Mouse (Mus musculus) hindbrain, embryonic 14.5 days (tissue): ENCODE measurements around the gene Ptpn12. TPM values are rescaled to one million over a fixed set of nuclear protein-coding genes. Genes with fewer than 3 reads are reported as not detected.
A peak's percentile ranks its signal among the peaks of the same experiment; 100 is the strongest.

ENCODE experiments used
- ATAC-seq: fragments of 200-750 bp; cut with Nextera tagmentation; 2 replicates; pipeline ENCODE4 v1.8.0; 2017; ENCODE audit warnings: moderate number of reproducible peaks, mild to moderate bottlenecking, moderate TSS enrichment, moderate library complexity; ENCODE audit not compliant: low FRiP score
- DNase-seq: peaks from one replicate; pipeline ENCODE4 v3.0.0-alpha.2; 2015; ENCODE audit warnings: low spot score
- H3K27ac ChIP-seq: fragments of 300-500 bp; sonication (generic); 2 replicates; pipeline ENCODE4 v1.5.1; 2014; ENCODE audit warnings: mild to moderate bottlenecking, moderate library complexity
- H3K27me3 ChIP-seq: fragments of 300-500 bp; sonication (generic); 2 replicates; pipeline ENCODE4 v1.6.1; 2014; ENCODE audit warnings: mild to moderate bottlenecking, low read length, mixed read lengths; ENCODE audit not compliant: control insufficient read depth, insufficient read depth
- H3K36me3 ChIP-seq: fragments of 300-500 bp; sonication (generic); replicated peaks from 2 replicates; pipeline ENCODE4 v1.6.1; 2014; ENCODE audit not compliant: control insufficient read depth, insufficient read depth
- H3K4me1 ChIP-seq: fragments of 300-500 bp; sonication (generic); replicated peaks from 2 replicates; pipeline ENCODE4 v1.6.1; 2014; ENCODE audit warnings: antibody characterized with exemption, low read length, mixed read lengths; ENCODE audit not compliant: control insufficient read depth, insufficient read depth
- H3K4me2 ChIP-seq: fragments of 300-500 bp; sonication (generic); replicated peaks from 2 replicates; pipeline ENCODE4 v1.6.1; 2014; ENCODE audit warnings: mild to moderate bottlenecking, moderate library complexity
- H3K4me3 ChIP-seq: fragments of 300-500 bp; sonication (generic); replicated peaks from 2 replicates; pipeline ENCODE4 v1.5.1; 2014; ENCODE audit warnings: mild to moderate bottlenecking, low read length
- H3K9ac ChIP-seq: fragments of 300-500 bp; sonication (generic); 2 replicates; pipeline ENCODE4 v1.6.1; 2014
- H3K9me3 ChIP-seq: fragments of 300-500 bp; sonication (generic); 2 replicates; pipeline ENCODE4 v1.6.1; 2016; ENCODE audit warnings: low read length; ENCODE audit not compliant: control insufficient read depth
- WGBS: fragments of 180-500 bp; shearing (Covaris S2); extraction: QIAGEN DNeasy Blood & Tissue Kit; methylation state at CpG from one replicate; pipeline ENCODE4 v1.1.7; 2014; 5-methylcytosine and 5-hydroxymethylcytosine counted together
- polyA plus RNA-seq: library from polyadenylated mRNA; unstranded; fragments of >200 nt; fragmentation: Nextera tagmentation; extraction: Ambion mirVana; gene quantifications from 2 replicates; pipeline ENCODE4 v1.2.1, GENCODE M21; 2014

The Ptpn12 gene
- polyA plus RNA-seq, 1 experiment from 2014 or later, result 28.9 TPM

DNA sequence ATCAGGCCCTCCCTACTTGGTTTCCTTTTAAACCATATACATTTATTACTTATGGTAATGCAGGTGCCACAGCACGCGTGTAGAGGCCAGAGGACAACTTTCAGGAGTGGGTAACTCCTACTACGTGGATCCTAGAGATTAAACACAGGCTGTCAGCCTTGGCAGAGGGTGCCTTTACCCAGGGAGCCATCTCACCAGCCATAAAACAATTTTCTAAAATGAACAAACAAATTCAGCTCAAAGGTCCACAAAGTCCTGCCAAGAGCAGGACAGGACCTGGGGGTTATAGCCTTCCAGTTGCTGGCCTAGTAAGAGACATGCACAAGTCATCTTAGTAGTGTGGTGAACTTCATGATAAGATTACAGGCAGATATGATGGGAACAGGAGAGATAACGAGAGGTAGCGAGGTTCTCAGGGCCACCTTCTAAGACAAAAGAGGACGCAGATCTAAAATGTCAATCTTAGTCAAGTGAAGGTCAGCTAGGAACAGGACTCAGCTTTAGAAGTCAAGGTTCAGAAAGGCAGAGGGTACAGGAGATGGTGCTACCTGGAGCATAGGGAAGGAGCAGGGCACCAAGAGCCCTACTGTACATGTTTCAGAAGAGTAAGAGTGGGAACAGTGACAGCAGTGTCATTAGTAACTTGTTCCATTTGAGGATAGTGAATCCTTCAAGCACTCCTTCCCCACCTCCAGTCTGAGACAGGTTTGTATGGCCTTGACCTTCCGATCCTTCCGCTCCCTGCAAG lies 65.5 kb downstream of the Ptpn12 start:
- Histone ChIP-seq H3K9ac (no peak overlapping the region), H3K36me3 (peaks cover 89% of the 10 kb centered on the region), H3K9me3 (no peaks in the 10 kb centered on the region), H3K4me2 (no peak overlapping the region), H3K4me1 (no peaks in the 10 kb centered on the region), H3K4me3 (no peak overlapping the region), H3K27me3 (no peaks in the 10 kb centered on the region), H3K27ac (no peak overlapping the region)
- WGBS, result 96% methylated on average over 8 of the region's 8 CpGs
- DNase-seq (no peak), ATAC-seq (no peak)

GRCm38 (mm10) chr5:20986271-20986670 lies 69.4 kb downstream of the Ptpn12 start:
- Histone ChIP-seq H3K27ac (no peak overlapping the region), H3K9ac (no peak overlapping the region), H3K4me1 (no peaks in the 10 kb centered on the region), H3K27me3 (no peaks in the 10 kb centered on the region), H3K4me2 (no peak overlapping the region), H3K9me3 (0 out of 2 replicates have a peak, but pooled peaks cover 5% of the 10 kb centered on the region), H3K36me3 (peaks cover 67% of the 10 kb centered on the region), H3K4me3 (no peak overlapping the region)
- DNase-seq (no peak), ATAC-seq (no peak)
- 97% methylated on average over 8 of the region's 8 CpGs for WGBS

GRCm38 (mm10) chr5:20983505-20983904 lies 72.2 kb downstream of the Ptpn12 start:
- no peak overlapping the region for H3K9ac ChIP-seq
- H3K4me3 ChIP-seq, result no peak overlapping the region
- H3K9me3 ChIP-seq, result 0 out of 2 replicates have a peak, but pooled peaks cover 5% of the 10 kb centered on the region
- no peak for ATAC-seq
- H3K27ac ChIP-seq, result no peak overlapping the region
- H3K4me2 ChIP-seq, result no peak overlapping the region
- no peaks in the 10 kb centered on the region for H3K4me1 ChIP-seq
- no peaks in the 10 kb centered on the region for H3K27me3 ChIP-seq
- H3K36me3 ChIP-seq, result peaks cover 40% of the 10 kb centered on the region
- no peak for DNase-seq

DNA sequence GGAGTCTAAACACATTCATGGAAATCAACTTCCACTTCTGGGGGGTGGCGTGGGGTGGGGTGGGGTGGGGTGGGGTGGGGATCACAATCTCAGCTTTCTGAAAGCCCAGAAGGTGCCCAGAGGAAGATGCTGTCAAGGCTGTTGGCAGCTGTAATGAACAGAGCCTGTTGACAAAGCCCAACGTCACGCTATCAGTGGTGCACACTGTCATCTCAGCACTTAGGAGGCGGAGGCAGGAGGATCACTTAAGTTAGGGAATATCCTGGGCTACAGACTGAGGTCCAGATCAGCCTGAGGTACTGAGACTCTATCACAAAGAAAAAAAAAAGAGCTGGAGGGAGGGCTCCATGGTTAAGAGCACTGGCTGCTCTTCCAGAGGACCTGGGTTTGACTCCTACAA lies 81.0 kb downstream of the Ptpn12 start:
- Histone ChIP-seq H3K27ac (no peak overlapping the region), H3K36me3 (no peaks in the 10 kb centered on the region), H3K27me3 (no peaks in the 10 kb centered on the region), H3K4me3 (no peak overlapping the region), H3K4me1 (no peaks in the 10 kb centered on the region), H3K4me2 (no peak overlapping the region), H3K9ac (no peak overlapping the region), H3K9me3 (no peaks in the 10 kb centered on the region)
- 86% methylated on average over 4 of the region's 4 CpGs for WGBS
- ATAC-seq, result no peak
- no peak for DNase-seq

GRCm38 (mm10) chr5:20973999-20974398 lies 81.7 kb downstream of the Ptpn12 start:
- no peak for DNase-seq
- 12% methylated on average over 6 of the region's 7 CpGs for WGBS

GRCm38 (mm10) chr5:20973069-20973468 lies 82.6 kb downstream of the Ptpn12 start:
- H3K4me2 ChIP-seq, result no peak overlapping the region
- no peaks in the 10 kb centered on the region for H3K4me1 ChIP-seq
- H3K36me3 ChIP-seq, result no peaks in the 10 kb centered on the region
- no peak overlapping the region for H3K27ac ChIP-seq
- no peak overlapping the region for H3K4me3 ChIP-seq
- H3K9ac ChIP-seq, result no peak overlapping the region
- 55% methylated on average over 5 of the region's 5 CpGs for WGBS
- no peaks in the 10 kb centered on the region for H3K27me3 ChIP-seq
- ATAC-seq (no peak), DNase-seq (no peak)
- H3K9me3 ChIP-seq, result no peaks in the 10 kb centered on the region

More at GRCm38 (mm10) chr5:20973999-20974398, 81.7 kb downstream of the Ptpn12 start:
- Histone ChIP-seq H3K27ac (no peak overlapping the region), H3K4me1 (no peaks in the 10 kb centered on the region), H3K4me3 (no peak overlapping the region), H3K9me3 (no peaks in the 10 kb centered on the region), H3K27me3 (no peaks in the 10 kb centered on the region), H3K36me3 (no peaks in the 10 kb centered on the region), H3K4me2 (no peak overlapping the region), H3K9ac (no peak overlapping the region)
- ATAC-seq, result no peak

DNA sequence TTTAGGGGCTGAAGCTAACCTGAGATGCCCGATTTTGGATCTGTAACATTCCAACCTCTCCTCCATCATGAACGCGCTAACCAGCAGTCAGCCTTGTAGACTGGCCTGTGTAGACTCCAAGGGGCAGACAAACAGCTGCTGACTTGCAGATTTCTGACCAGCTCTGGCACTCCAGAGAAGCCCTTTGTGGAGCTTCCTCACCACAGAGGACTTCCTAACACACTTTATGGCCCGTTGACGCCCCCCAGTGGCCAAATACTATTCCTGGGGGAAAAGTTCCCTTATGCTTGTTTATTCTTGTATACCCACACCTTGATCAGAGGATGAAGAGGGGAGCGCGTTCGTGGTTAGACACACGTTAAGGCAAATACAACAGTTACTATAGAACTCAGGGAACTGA lies 86.7 kb downstream of the Ptpn12 start:
- DNase-seq, result no peak
- WGBS, result 65% methylated on average over 9 of the region's 9 CpGs
- H3K4me1 ChIP-seq, result no peaks in the 10 kb centered on the region

GRCm38 (mm10) chr5:20968493-20968892 lies 87.2 kb downstream of the Ptpn12 start:
- ATAC-seq (no peak), DNase-seq (no peak)
- H3K27me3 ChIP-seq, result no peaks in the 10 kb centered on the region
- 71% methylated on average over 9 of the region's 9 CpGs for WGBS
- H3K4me2 ChIP-seq, result no peak overlapping the region
- no peak overlapping the region for H3K4me3 ChIP-seq
- H3K36me3 ChIP-seq, result no peaks in the 10 kb centered on the region
- no peaks in the 10 kb centered on the region for H3K9me3 ChIP-seq
- no peak overlapping the region for H3K27ac ChIP-seq
- H3K9ac ChIP-seq, result no peak overlapping the region
- no peaks in the 10 kb centered on the region for H3K4me1 ChIP-seq

More for the DNA sequence above, 86.7 kb downstream of the Ptpn12 start:
- Histone ChIP-seq H3K27me3 (no peaks in the 10 kb centered on the region), H3K36me3 (no peaks in the 10 kb centered on the region), H3K4me3 (no peak overlapping the region), H3K9me3 (no peaks in the 10 kb centered on the region), H3K4me2 (no peak overlapping the region), H3K9ac (no peak overlapping the region), H3K27ac (no peak overlapping the region)
- no peak for ATAC-seq

- Histone ChIP-seq H3K9me3 (no peaks in the 10 kb centered on the region), H3K27ac (no peak overlapping the region), H3K9ac (no peak overlapping the region), H3K27me3 (no peaks in the 10 kb centered on the region), H3K4me2 (no peak overlapping the region), H3K4me1 (no peaks in the 10 kb centered on the region), H3K4me3 (no peak overlapping the region), H3K36me3 (no peaks in the 10 kb centered on the region)
- WGBS, result 33% methylated on average over 4 of the region's 4 CpGs
- peak; percentile 67; the same call in 1 of the 2 replicates for ATAC-seq
- DNase-seq, result no peak
Measured at GRCm38 (mm10) chr5:20967942-20968341, 87.8 kb downstream of the Ptpn12 start.

GRCm38 (mm10) chr5:20964446-20964845 lies 91.3 kb downstream of the Ptpn12 start:
- Histone ChIP-seq H3K4me3 (no peak overlapping the region), H3K9me3 (no peaks in the 10 kb centered on the region), H3K4me1 (no peaks in the 10 kb centered on the region), H3K4me2 (no peak overlapping the region), H3K9ac (no peak overlapping the region), H3K27me3 (no peaks in the 10 kb centered on the region), H3K36me3 (no peaks in the 10 kb centered on the region), H3K27ac (no peak overlapping the region)
- WGBS, result 73% methylated on average over 6 of the region's 6 CpGs
- ATAC-seq, result no peak
- no peak for DNase-seq
